Mouse (Mus musculus): ENCODE data around the gene Ptpn3.

DNA sequence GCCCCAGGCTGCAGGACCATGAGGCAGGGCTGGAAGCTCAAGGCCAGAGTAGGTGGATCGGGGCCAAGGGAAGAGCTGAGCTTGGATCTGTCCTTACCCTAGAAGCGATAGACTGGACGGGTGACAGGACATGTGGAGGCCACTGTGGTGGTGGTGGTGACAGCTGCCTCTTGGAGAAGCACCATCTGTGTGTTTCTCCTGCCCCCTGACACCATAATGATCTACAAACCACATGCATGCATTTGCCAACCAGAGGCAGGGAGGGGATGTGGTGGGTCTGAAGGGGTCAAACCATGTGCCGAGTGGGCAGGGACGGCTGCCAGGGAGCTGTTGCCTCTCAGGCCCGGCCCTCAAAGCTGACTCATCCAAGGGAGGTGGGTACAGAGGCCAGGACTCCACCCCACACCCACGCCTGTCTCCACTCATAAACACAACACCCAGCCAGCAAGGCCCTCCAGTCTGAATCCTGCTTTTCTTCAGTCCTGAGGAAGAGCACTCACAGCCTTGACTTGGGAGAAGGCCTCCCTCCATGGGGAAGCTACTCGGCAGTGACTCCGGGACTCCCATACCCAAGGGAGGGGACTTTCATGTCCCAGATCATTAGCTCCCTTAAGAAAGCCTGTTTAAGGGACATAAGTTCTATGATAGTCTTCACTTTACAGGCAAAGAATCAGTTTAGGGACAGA, 6.5 kb downstream of the Ptpn3 start:
- no peak for TF ChIP-seq CTCF (IDR thresholded peaks at IDR 0.05; ENCODE audit: low read depth, low read length)
- no peak for TF ChIP-seq POLR2A (IDR thresholded peaks at IDR 0.05; ENCODE audit: extremely low read depth, insufficient read depth, low read length)
